Mouse (Mus musculus) brain, embryonic 14.5 days (tissue): ENCODE measurements around the gene Baiap3. TPM values are rescaled to one million over a fixed set of nuclear protein-coding genes. Genes with fewer than 3 reads are reported as not detected.

Experiments used
- DNase-seq: peaks from one replicate; pipeline ENCODE4 v3.0.0-alpha.2; 2011; ENCODE audit warnings: low read depth
- CTCF ChIP-seq: fragments of 200-500 bp; IDR thresholded peaks from 2 replicates; pipeline ENCODE4 v1.5.1; 2012; ENCODE audit warnings: inconsistent platforms, mild to moderate bottlenecking, moderate library complexity, borderline replicate concordance; ENCODE audit not compliant: insufficient read depth, insufficient read length; ENCODE audit errors: extremely low read depth
- POLR2A ChIP-seq: fragments of 200-500 bp; IDR thresholded peaks from 2 replicates; pipeline ENCODE4 v1.6.1; 2012; ENCODE audit warnings: mild to moderate bottlenecking, inconsistent platforms, borderline replicate concordance; ENCODE audit not compliant: poor library complexity, insufficient read depth, insufficient read length, severe bottlenecking; ENCODE audit errors: extremely low read depth
- polyA plus RNA-seq: library from polyadenylated mRNA; depleted of rRNA; stranded (reverse); fragments of >200 nt; gene quantifications from 2 replicates; pipeline ENCODE4 v1.2.3, GENCODE M21; 2012

Gene Baiap3
- polyA plus RNA-seq, 1 experiment: 15.6 TPM

DNA sequence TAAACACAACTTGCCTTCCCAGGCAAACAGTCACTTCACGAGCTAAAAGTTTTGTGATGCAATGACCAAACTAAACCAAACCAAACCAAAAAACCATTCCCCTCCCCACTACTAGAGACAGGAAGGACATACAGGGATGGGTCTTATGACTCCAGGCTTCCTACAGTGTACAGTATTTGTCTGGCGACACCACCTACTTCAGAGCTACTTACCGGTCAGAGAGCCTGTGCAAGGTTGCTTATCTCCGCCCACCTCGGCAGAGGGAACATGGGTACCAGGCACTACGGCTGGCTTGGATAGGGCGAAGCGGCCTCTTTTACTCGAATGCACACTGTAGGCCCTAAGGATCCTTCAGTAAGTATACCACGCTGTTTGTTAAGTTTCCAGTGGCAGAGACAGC is 16.2 kb upstream of the Baiap3 start:
- peak; percentile 15 for DNase-seq
- TF ChIP-seq CTCF (no peak), POLR2A (no peak)

DNA sequence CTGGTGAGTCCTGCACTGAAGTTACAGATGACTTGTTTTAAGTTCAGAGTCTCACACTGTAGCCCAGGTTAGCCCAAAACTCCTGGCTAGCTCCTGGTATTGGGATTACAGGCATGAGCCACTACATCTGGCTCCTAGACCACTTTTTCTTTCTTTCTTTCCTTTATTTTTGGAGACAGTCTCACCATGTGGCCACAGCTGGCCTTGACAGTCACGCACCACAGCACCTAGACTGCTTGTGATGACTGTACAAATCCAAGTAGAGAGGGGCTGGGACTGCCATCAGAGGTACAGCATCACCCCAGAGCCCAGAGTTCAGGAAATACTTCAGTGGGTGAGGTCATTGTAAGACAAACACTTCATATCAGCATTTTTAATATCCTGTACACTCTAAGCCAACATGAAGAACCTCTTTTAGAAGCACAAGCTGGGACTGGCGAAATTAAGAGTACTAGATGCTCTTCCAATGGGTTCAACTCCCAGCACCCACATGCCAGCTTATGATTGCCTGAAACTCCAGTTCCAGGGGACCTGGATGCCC is 14.7 kb upstream of the Baiap3 start:
- TF ChIP-seq CTCF (no peak), POLR2A (no peak)
- DNase-seq: no peak

DNA sequence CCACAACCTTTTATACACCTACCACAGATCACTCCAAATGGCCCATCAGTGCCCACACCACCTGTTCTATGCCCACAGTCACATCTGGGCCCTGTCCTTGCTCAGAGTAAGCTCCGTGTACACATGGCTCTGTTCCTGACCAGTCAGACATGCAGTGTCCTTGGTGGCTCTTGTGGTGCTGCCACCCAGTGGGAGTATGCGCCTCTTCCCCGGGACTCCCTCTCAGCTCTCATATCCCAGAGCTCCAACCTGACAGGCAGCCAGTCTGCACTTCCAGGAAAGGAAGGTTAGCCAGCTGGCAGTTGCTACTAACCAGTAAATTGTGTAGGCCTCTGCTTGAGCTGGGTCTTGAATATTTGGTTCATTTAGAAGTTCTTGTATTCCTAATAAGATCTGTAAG is 8.3 kb upstream of the Baiap3 start:
- TF ChIP-seq CTCF (peak; percentile 28; the same call in 1 of the 2 replicates), POLR2A (no peak)
- peak; percentile 18 for DNase-seq

DNA sequence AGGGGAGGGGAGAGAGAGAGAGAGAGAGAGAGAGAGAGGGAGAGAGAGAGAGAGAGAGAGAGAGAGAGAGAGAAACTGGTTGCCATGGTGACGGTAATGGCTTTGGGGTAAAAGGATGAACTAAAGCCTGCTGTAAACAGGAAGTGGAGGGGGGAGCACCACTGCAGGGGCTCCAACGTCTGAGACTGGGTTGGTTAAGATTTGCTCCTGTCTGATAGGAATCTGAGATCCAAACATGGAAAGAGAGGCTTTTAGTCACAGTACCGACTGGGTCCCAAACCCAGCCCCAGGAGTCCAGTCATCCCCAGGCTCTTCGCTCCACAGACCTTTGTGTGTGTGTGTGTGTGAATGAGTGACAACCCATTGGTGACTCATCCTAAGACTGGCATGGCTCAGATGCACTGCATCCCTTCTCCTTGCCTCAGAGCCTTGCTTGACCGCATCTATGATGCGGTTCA is 1.7 kb upstream of the Baiap3 start:
- peak; percentile 53 for DNase-seq

DNA sequence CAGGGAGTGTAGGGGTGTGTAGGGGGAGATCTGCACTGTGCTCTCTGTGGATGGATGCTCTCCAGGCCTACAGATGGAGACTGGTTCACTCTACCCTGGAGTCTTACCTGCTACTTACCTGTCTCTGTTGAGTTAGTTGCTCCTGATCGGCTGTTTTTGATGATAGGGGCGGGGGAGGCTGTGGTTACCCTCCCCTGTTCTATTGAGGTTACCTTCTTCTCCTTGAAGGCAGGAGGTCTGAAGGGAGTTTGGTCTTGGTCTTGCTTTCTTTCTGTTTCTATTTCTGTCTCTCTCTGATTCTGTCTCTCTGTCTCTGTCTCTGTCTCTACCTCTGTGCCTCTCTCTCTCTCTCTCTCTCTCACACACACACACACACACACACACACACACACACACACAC is 1.1 kb downstream of the Baiap3 start:
- no peak for DNase-seq
- no peak for TF ChIP-seq CTCF
- TF ChIP-seq POLR2A: no peak

More for the DNA sequence above, 1.7 kb upstream of the Baiap3 start:
- TF ChIP-seq CTCF: no peak
- no peak for TF ChIP-seq POLR2A

DNA sequence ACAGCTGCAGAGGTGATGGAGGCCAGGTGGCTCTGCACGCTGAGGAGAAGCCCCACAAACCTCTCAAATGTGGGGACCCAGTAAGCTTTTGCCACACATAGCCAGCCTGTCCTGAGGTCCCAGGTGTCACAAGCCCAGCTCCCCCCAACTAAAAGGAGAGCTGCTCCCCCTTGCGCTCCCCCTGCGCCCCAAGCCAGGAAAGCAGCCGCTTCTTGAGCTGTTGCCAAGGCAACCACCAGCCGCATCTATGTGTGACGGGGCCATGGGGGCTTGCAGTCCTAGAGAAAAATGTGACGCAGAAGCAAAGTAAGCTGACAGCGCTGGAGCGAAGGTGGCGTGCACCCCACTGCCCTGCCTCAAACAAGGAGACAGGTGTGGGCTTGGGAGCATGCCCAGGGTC is 2.4 kb downstream of the Baiap3 start:
- TF ChIP-seq CTCF (no peak), POLR2A (no peak)
- DNase-seq: peak; percentile 72

DNA sequence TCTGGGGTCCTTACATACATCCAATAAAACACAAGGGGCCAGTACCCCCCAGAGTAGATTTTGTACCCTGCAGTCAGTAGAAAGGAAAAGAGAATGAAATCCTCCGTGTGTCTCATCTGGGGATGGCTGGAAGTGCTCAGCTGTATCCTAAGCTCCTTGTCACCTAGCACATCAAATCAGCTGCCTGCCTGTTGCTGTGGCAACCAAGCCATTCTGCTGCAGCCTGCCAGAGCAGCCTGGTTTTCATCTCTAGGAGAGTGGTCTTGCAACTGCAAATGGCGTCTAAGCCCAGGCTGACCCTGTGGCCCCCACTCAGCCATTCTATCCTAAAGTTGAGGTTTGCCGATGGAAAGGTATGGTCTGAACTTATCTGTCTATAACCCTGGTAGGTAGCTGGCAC is 3.5 kb downstream of the Baiap3 start:
- no peak for TF ChIP-seq POLR2A
- TF ChIP-seq CTCF: no peak
- DNase-seq: peak; percentile 91

DNA sequence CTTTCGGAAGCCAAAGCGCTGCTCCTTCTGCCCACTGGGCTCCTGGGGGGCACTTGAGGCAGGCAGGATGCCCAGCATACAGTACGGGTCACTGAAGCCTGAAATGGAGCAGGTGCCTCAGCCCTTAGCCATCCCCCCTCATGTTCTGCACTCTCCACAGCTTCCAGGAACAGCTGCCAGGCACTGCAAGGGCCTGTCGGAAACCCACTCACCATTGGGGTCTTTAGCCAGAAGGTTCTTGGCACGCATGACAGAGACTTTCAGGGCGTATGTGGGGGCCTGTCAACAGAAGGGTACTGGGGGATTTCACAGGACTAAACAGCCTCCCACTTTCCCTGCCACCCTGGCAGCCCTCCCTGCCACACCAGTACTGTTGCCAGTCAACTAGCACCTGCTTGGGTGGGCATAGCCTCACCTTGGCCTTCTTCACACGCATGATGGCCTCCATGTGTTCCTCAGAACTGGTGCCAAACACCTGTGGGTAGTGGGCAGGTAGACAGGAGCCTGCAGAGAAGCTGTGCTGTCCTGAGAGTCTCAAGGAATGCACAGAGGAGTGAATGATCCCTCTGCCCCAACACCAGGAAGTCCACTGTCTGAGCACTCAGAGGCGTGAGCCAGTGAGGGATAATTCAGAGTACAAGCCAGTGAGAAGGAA is 5.9 kb downstream of the Baiap3 start:
- TF ChIP-seq CTCF (no peak), POLR2A (no peak)
- peak; percentile 24 for DNase-seq

DNA sequence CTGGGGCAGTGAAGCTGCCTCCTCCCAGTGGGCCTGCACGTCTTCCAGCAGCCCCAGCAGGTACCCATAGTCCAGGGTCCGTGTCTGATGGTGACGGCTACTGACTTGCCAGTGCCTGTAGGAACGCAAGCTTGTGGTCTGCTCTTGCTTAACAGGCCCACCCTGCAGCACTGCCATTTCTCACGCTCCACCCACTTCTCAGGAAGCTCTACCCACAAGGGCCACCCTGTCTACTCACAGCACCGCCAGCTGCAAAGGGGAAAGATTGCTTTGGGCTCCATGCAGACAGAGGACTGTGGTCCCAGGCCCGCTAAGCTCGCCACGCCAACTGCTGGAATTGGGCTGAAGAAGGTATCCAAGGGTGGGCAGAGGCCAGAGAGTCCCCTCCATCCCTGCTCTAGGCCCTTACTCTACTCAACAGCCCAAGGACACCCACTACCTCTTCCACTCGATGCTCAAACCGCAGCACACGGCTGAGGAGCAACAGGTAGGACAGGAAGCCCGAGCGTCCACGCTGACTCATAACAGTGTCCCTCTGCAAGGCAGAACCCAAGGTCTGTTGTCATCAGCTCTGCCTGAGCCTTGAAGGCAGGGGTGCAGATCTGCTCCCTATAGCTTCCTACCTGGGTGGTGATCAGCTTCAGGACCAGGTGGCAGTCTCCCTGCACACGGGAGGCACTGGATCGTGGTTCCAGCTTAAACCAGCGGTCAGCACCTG is 8.0 kb downstream of the Baiap3 start:
- no peak for TF ChIP-seq CTCF
- no peak for TF ChIP-seq POLR2A
- DNase-seq: no peak

DNA sequence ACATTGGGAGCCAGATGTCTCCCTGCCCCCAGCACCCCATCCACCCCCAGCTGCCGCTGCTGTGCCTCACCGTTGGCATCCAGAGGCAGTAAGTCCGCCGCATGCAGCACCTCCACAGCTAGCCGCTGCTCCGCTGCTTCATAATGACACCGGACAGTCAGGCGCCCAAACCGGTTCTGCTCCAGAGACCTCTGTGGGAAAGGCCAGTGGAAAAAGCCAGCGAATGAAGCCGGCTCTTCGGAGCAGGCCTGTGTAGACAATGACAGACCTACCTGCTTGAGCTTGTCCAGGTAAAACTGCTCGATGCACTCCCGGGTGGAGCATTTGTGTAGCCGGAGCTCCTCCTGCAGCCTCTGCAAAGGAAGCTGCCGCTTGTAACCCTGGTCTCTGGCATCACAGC is 11.9 kb downstream of the Baiap3 start:
- no peak for TF ChIP-seq CTCF
- no peak for TF ChIP-seq POLR2A
- DNase-seq: no peak

DNA sequence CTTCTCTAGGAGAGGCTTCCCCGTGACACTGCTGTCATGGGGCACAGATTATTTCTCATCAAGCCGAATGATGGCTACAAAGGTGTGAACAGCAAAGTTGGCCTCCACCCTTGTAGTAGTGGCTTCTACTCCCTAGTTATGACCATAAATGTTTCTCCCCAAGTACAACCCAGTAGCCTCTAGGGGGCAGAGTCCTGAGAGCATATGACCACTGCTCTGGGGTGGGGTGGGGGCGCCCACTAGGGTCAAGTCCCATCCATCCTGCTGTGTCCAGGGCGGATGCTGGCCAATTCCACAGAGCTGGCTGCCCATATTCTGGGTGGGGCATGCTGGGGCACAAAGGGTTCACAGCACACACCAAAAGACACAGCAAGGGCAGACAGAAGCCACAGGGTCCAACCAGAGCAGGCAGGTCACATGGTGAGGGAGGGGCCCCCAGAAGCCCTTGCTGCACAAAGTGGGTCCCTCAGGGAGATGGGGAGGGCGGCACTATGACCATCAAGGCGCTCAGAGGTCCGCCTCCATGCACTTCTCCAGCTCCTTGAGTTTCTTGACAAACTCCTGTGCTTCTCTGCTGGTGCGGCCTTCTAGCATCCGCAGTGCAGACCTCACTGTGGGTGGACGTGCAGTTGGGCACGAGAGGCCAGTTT is 12.9 kb downstream of the Baiap3 start:
- no peak for TF ChIP-seq POLR2A
- no peak for TF ChIP-seq CTCF
- no peak for DNase-seq

DNA sequence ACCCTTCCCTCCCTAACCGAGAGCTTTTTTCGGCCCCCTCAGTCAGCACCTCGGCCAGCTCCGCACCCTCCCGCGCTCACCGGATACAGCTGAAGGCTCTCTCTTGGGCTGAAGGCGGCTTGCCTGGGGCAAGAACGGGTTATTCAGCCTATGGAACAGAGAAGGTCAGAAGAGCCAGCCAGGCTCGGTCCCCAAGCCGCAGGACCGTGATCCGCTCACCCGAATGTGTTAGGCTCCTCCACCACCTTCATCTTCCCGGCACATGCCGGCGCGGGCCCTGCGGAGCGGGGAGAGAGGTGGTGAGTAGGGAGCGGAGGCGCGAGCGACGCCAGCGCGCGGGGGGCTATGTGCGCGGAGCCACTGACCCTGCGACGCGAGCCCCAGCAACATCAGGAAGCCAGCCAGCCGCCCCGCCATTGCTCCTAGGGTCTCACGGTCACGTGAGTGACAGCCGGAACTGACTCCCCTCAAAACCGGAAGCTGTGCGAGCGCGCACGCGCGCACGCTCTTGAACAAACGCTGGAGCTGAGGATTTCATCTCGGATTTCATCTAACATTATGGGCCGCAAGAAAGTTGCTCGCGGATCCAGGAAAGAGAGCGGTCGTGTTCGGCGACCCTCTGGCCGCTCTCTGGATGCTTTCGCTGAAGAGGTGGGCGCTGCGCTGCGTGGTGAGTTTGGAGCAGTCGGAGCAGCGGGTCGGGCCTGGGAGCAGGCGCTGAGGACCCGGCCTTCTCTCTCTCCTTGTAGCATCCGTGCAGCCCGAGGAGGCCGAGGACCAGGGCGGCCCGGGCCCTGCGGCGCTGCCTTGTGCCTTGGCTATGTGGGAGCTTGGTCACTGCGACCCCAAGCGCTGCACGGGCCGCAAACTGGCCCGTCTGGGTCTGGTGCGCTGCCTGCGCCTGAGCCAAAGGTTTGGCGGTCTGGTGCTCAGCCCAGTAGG is 16.2 kb downstream of the Baiap3 start, which contains the start of the genes Gnptg and Tsr3:
Gene Gnptg (minus strand): TSS at position 430 of the 942 bp plus-strand sequence.
Gene Tsr3 (plus strand): TSS at position 476 of the 942 bp plus-strand sequence.
- TF ChIP-seq CTCF: no peak
- peak; percentile 57; the same call in 1 of the 2 replicates for TF ChIP-seq POLR2A
- DNase-seq: peak; percentile 97
